22 mouse cellular contexts compared by ENCODE assay signal in the genomic region with DNA sequence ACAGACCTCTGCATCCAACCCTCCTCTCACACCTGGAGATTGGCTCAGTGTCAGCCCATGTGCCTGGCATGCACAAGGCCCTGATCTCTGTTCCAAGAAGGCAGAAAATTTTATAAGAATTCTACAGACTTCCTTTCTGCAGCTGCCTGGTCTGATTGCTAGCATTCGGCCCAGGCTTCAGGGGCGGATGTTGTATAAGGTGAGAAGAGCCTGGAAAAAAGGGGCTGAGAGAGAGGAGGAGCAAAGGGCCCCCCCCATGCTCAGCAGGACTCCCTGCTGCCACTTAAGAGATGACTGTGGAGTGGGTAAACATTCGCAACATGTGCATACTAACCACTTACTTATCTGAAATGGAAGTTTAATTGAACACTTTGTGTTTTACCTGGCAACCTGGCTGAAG. TPM values are rescaled to one million over a fixed set of nuclear protein-coding genes. Genes with fewer than 3 reads are reported as not detected.
"Had no signal": no experiment of that assay in that cellular context is flagged by ENCODE, and none has a peak within 500 bp of the region (broad histone marks: within the 10 kb centered on the region; RNA-seq: fewer than 3 reads in every experiment).

No protein-coding gene starts in this region.

- ATAC-seq: liver, postnatal 0 days; lung, postnatal 0 days; midbrain, embryonic 15.5 days had no signal

- H3K4me3 ChIP-seq: limb, embryonic 15.5 days; midbrain, embryonic 12.5 days; midbrain, embryonic 15.5 days; neural tube, embryonic 12.5 days; neural tube, embryonic 15.5 days; stomach, embryonic 15.5 days had no signal

- H3K9ac ChIP-seq: limb, embryonic 15.5 days; liver, embryonic 14.5 days; liver, postnatal 0 days; lung, embryonic 14.5 days; midbrain, embryonic 12.5 days; midbrain, embryonic 15.5 days; neural tube, embryonic 12.5 days; neural tube, embryonic 15.5 days; stomach, embryonic 15.5 days had no signal

- H3K36me3 ChIP-seq: limb, embryonic 15.5 days; midbrain, embryonic 12.5 days; midbrain, embryonic 15.5 days; neural tube, embryonic 12.5 days; neural tube, embryonic 15.5 days; stomach, embryonic 15.5 days had no signal

- H3K27ac ChIP-seq: limb, embryonic 15.5 days; liver, embryonic 14.5 days; macrophage; midbrain, embryonic 12.5 days; midbrain, embryonic 15.5 days; neural tube, embryonic 12.5 days; neural tube, embryonic 15.5 days; stomach, embryonic 15.5 days had no signal

- H3K27me3 ChIP-seq: limb, embryonic 15.5 days; midbrain, embryonic 12.5 days; midbrain, embryonic 15.5 days; neural tube, embryonic 12.5 days; neural tube, embryonic 15.5 days; stomach, embryonic 15.5 days had no signal

- H3K9me3 ChIP-seq: limb, embryonic 15.5 days; midbrain, embryonic 15.5 days; neural tube, embryonic 12.5 days; neural tube, embryonic 15.5 days; stomach, embryonic 15.5 days had no signal

- DNase-seq: kidney, postnatal 4 days; left cerebral cortex, postnatal 4 days; liver, postnatal 0 days; lung, embryonic 14.5 days; right cerebral cortex, adult 18-20 months; right cerebral cortex, postnatal 14 days; spleen, adult 18-20 months had no signal

- H3K4me1 ChIP-seq: neural tube, embryonic 15.5 days; stomach, embryonic 15.5 days had no signal

- H3K4me2 ChIP-seq: limb, embryonic 15.5 days; liver, embryonic 11.5 days; lung, embryonic 14.5 days; midbrain, embryonic 12.5 days; midbrain, embryonic 15.5 days; neural tube, embryonic 12.5 days; neural tube, embryonic 15.5 days; stomach, embryonic 15.5 days had no signal

RNA-seq across cellular contexts. Expression of a gene that starts 43.0 kb away (rescaled TPM):
- total RNA-seq: layer of hippocampus, adult 18-20 months; layer of hippocampus, postnatal 14 days; left cerebral cortex, adult 8-10 months had no signal
- polyA plus RNA-seq: kidney, embryonic 16.5 days; liver, embryonic 11.5 days; liver, embryonic 14.5 days; liver, postnatal 0 days; lung, embryonic 14.5 days; lung, postnatal 0 days; macrophage; midbrain, embryonic 12.5 days; midbrain, embryonic 15.5 days; neural tube, embryonic 12.5 days; neural tube, embryonic 15.5 days; stomach, embryonic 15.5 days; urinary bladder, adult 2 months had no signal
